Mouse (Mus musculus) liver, embryonic 14.5 days (tissue): ENCODE measurements at regions not wholly inside any gene's neighbourhood (a gene's known extent, or its start where the extent isn't known, plus 50 kb on each side); places are given as distances from the start of the nearest gene placed in this dataset.

ENCODE experiments used
- ATAC-seq: fragments of 200-750 bp; cut with Nextera tagmentation; 2 replicates; pipeline ENCODE4 v1.8.0; 2017; ENCODE audit warnings: moderate number of reproducible peaks, mild to moderate bottlenecking, moderate library complexity; ENCODE audit not compliant: insufficient read depth
- DNase-seq, 3 experiments: peaks; one replicate each; pipeline ENCODE4 v3.0.0-alpha.2; 2012 to 2013; ENCODE audit warnings: low read depth in 3 of 3, low spot score in 3 of 3
- H3K27ac ChIP-seq: fragments of 300-500 bp; sonication (generic); 2 replicates; pipeline ENCODE4 v1.5.1; 2014; ENCODE audit warnings: moderate library complexity, mild to moderate bottlenecking, control low read depth, inconsistent platforms
- H3K27me3 ChIP-seq: fragments of 300-500 bp; sonication (generic); 2 replicates; pipeline ENCODE4 v1.6.1; 2014; ENCODE audit warnings: mild to moderate bottlenecking, low read length, moderate library complexity; ENCODE audit not compliant: control insufficient read depth, insufficient read depth
- H3K36me3 ChIP-seq: fragments of 300-500 bp; sonication (generic); replicated peaks from 2 replicates; pipeline ENCODE4 v1.6.1; 2014; ENCODE audit warnings: low read depth; ENCODE audit not compliant: control insufficient read depth, insufficient read depth
- H3K4me1 ChIP-seq, 2 experiments: fragments of 200-500 bp in 1 of 2; fragments of 300-500 bp in 1 of 2; sonication (generic) in 1 of 2; replicated peaks; 2 replicates each; pipeline ENCODE4 v1.6.1; 2012 to 2014; ENCODE audit warnings: antibody characterized with exemption in 1 of 2, inconsistent platforms in 1 of 2, low read length in 1 of 2; ENCODE audit not compliant: control insufficient read depth in 2 of 2, insufficient read depth in 2 of 2
- H3K4me2 ChIP-seq: fragments of 300-500 bp; sonication (generic); 2 replicates; pipeline ENCODE4 v1.6.1; 2014; ENCODE audit warnings: low read depth, mild to moderate bottlenecking, control low read depth, moderate library complexity
- H3K4me3 ChIP-seq, 2 experiments: fragments of 200-500 bp in 1 of 2; fragments of 300-500 bp in 1 of 2; sonication (generic) in 1 of 2; 2 replicates each; pipeline ENCODE4 v1.5.1; 2012 to 2014; ENCODE audit warnings: low read depth in 2 of 2, low read length in 2 of 2, mild to moderate bottlenecking in 2 of 2, control low read depth in 1 of 2, inconsistent platforms in 1 of 2, moderate library complexity in 1 of 2; ENCODE audit not compliant: insufficient read depth in 1 of 2
- H3K9ac ChIP-seq: fragments of 300-500 bp; sonication (generic); replicated peaks from 2 replicates; pipeline ENCODE4 v1.6.1; 2014; ENCODE audit warnings: mild to moderate bottlenecking, control low read depth, moderate library complexity
- H3K9me3 ChIP-seq: fragments of 300-500 bp; sonication (generic); 2 replicates; pipeline ENCODE4 v1.6.1; 2016; ENCODE audit warnings: low read length, mixed read lengths; ENCODE audit not compliant: control insufficient read depth
- CTCF ChIP-seq: IDR thresholded peaks from 2 replicates; pipeline ENCODE4 v1.5.1; 2016; ENCODE audit warnings: antibody characterized with exemption, low read depth, control low read depth
- EP300 ChIP-seq: IDR thresholded peaks from 2 replicates; pipeline ENCODE4 v1.6.1; 2016; ENCODE audit warnings: antibody characterized with exemption, low read depth
- WGBS: fragments of 180-500 bp; shearing (Covaris S2); extraction: QIAGEN DNeasy Blood & Tissue Kit; methylation state at CpG from one replicate; pipeline ENCODE4 v1.1.7; 2014; ENCODE audit not compliant: insufficient replicate concordance; 5-methylcytosine and 5-hydroxymethylcytosine counted together

- ATAC-seq, result no peak
- TF ChIP-seq CTCF (no peak), EP300 (no peak)
- Histone ChIP-seq H3K4me2 (no peak overlapping the region), H3K9ac (no peak overlapping the region), H3K27ac (no peak overlapping the region), H3K9me3 (no peaks in the 10 kb centered on the region), H3K27me3 (no peaks in the 10 kb centered on the region), H3K4me1 (no peaks in the 10 kb centered on the region), H3K36me3 (no peaks in the 10 kb centered on the region), H3K4me3 (no peak overlapping the region)
- 72% methylated on average over 2 of the region's 2 CpGs for WGBS
- no peak for DNase-seq
Observed at GRCm38 (mm10) chr9:116408116-116408515, 233.0 kb upstream of the Tgfbr2 start.

- Histone ChIP-seq H3K9me3 (no peaks in the 10 kb centered on the region), H3K4me1 (no peaks in the 10 kb centered on the region), H3K9ac (no peak overlapping the region), H3K27me3 (no peaks in the 10 kb centered on the region), H3K4me2 (no peak overlapping the region), H3K36me3 (no peaks in the 10 kb centered on the region), H3K27ac (no peak overlapping the region), H3K4me3 (no peak overlapping the region)
- WGBS, result 65% methylated on average over 1 of the region's 1 CpGs
- TF ChIP-seq CTCF, result no peak
- TF ChIP-seq EP300, result no peak
- DNase-seq (no peak), ATAC-seq (no peak)
Observed at GRCm38 (mm10) chr9:116405051-116405450, 229.9 kb upstream of the Tgfbr2 start.

GRCm38 (mm10) chr9:116401821-116402220 lies 226.7 kb upstream of the Tgfbr2 start:
- DNase-seq (no peak), ATAC-seq (no peak)
- Histone ChIP-seq H3K27ac (no peak overlapping the region), H3K4me2 (no peak overlapping the region), H3K9me3 (no peaks in the 10 kb centered on the region), H3K4me3 (no peak overlapping the region), H3K4me1 (no peaks in the 10 kb centered on the region), H3K27me3 (no peaks in the 10 kb centered on the region), H3K36me3 (no peaks in the 10 kb centered on the region), H3K9ac (no peak overlapping the region)
- no peak for TF ChIP-seq EP300
- no peak for TF ChIP-seq CTCF
- WGBS, result 51% methylated on average over 7 of the region's 7 CpGs

- Histone ChIP-seq H3K9ac (no peak overlapping the region), H3K27me3 (no peaks in the 10 kb centered on the region), H3K4me3 (no peak overlapping the region), H3K4me1 (no peaks in the 10 kb centered on the region), H3K9me3 (no peaks in the 10 kb centered on the region), H3K4me2 (no peak overlapping the region), H3K36me3 (no peaks in the 10 kb centered on the region), H3K27ac (no peak overlapping the region)
- 45% methylated on average over 2 of the region's 2 CpGs for WGBS
- no peak for DNase-seq
- TF ChIP-seq EP300, result no peak
- peak; percentile 27; the same call in 1 of the 2 replicates for TF ChIP-seq CTCF
- no peak for ATAC-seq
Observed at GRCm38 (mm10) chr9:116400270-116400669, 225.1 kb upstream of the Tgfbr2 start.

GRCm38 (mm10) chr9:116399296-116399695 lies 224.1 kb upstream of the Tgfbr2 start:
- H3K9ac ChIP-seq, result no peak overlapping the region
- H3K27ac ChIP-seq, result no peak overlapping the region
- no peak for ATAC-seq

More at GRCm38 (mm10) chr9:116399296-116399695, 224.1 kb upstream of the Tgfbr2 start:
- Histone ChIP-seq H3K27me3 (no peaks in the 10 kb centered on the region), H3K4me2 (no peak overlapping the region), H3K9me3 (no peaks in the 10 kb centered on the region), H3K36me3 (no peaks in the 10 kb centered on the region), H3K4me1 (no peaks in the 10 kb centered on the region), H3K4me3 (no peak overlapping the region)
- no peak for TF ChIP-seq EP300
- TF ChIP-seq CTCF, result no peak
- DNase-seq, result no peak
- 57% methylated on average over 1 of the region's 1 CpGs for WGBS
